Mouse (Mus musculus) CD4-positive, CD25-positive, alpha-beta regulatory T cell, adult 2 months (primary cell): ENCODE measurements around the gene Spsb4.

ENCODE experiments used
- DNase-seq: peaks from one replicate; pipeline ENCODE4 v3.0.0-alpha.2; 2012; ENCODE audit warnings: low read depth, low spot score

Spsb4 gene

GRCm38 (mm10) chr9:97017121-97017810 is 1.4 kb downstream of the Spsb4 start:
- no peak for DNase-seq

GRCm38 (mm10) chr9:97015751-97016150 is 2.9 kb downstream of the Spsb4 start:
- DNase-seq: no peak

- no peak for DNase-seq
Observed at GRCm38 (mm10) chr9:97013698-97014097, 4.9 kb downstream of the Spsb4 start.

- DNase-seq: no peak
Observed at GRCm38 (mm10) chr9:97013153-97013552, 5.5 kb downstream of the Spsb4 start.

GRCm38 (mm10) chr9:97011454-97012195 is 7.0 kb downstream of the Spsb4 start:
- no peak for DNase-seq

- no peak for DNase-seq
Observed at GRCm38 (mm10) chr9:97010447-97010846, 8.2 kb downstream of the Spsb4 start.

- DNase-seq: no peak
Observed at GRCm38 (mm10) chr9:97004726-97005125, 13.9 kb downstream of the Spsb4 start.

DNA sequence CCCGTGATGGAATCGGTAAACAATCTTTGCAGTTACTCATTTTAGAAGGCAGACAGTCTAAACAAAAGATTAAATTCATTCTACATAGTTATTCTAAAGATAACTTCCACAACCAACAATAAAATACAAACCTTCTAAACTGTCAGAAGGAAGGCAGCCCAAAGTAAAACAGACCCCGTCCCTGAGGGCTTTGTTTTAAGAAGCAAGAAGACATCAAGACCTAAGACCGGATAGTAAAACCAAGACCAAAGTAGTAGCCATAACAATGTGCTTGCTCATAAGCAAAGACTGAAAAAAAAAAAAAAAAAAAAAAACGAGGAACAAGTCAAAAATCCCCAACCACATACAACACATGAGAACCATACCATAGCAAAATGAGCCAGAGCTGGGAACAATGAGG is 15.5 kb downstream of the Spsb4 start:
- no peak for DNase-seq

DNA sequence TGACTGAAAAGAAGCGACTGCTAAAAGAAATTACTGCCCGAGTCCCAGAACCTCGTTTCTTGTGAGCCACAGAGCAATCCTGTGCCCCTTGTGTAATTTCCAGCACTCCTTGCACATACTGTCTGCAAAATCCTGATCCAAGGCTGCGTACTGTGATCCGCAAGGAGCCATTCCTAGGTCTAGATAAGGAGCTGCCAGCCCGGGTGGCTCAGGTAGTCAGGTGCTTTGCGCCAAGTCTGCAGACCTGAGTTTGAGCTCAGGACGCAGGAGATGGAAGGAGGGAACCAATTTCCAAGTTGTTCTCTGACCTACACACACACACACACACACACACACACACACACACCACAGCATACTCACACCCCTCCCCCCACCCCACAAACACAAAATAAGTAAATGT is 16.0 kb downstream of the Spsb4 start:
- DNase-seq: no peak

DNA sequence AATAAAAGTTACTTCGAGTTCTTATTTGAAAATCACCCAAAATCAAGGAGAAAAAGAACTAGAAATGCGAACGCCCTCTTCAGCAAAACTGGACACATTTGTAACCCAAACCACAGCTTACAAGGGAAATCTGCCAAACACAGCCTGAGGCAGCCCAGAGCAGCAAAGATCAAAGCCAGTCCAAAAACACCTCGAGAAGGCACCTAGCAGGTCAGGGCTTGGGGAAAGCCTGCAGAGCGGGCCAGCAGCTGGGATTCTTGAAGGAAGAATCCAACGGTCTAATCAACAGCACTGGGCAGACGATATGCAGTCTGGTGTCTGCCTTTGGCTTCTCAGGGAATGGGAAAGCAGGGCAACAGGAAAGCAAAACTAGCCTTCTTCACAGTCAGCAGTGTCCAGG is 16.6 kb downstream of the Spsb4 start:
- DNase-seq: no peak

DNA sequence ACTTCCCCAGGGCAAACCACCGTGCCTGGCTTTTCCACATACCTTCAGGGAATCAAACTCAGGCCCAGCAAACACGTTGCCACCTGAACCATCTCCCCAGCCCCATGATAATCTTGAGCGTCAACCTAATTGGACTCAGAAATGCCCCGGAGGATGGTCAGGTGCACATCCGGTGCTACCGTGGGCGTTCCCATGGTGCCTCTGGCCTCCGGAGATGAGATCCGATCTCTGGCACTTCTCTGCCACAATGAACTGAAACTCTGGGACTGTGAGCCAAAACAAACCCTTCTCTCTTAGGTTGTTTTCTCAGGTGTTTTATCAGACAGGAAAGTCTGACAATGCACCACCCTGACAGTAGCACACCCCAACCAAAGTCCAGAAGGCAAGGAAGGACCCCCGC is 17.2 kb downstream of the Spsb4 start:
- no peak for DNase-seq

GRCm38 (mm10) chr9:96995717-96996116 is 22.9 kb downstream of the Spsb4 start:
- no peak for DNase-seq

DNA sequence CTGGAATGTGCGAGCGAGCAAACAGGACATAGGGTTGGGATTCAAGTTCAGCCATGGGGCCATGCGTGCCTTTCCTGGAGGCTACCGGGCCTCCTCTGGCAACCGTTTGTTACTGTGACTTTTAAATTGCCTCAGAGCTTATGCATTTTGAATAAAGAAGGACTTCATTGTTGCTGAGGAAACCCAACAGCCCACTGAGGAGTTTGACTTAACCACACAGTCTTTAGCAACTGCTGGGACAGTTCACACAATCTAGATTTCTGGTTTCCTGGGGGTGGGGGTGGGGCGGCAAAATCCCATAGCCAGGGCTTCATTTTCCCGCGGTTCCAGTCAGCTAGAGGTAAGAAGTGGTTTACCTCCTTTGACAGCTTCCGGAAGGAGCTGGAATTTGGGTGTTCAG is 23.9 kb downstream of the Spsb4 start:
- DNase-seq: no peak

GRCm38 (mm10) chr9:96991118-96991517 is 27.5 kb downstream of the Spsb4 start:
- DNase-seq: no peak

- no peak for DNase-seq
Observed at GRCm38 (mm10) chr9:96989389-96989990, 29.2 kb downstream of the Spsb4 start.

DNA sequence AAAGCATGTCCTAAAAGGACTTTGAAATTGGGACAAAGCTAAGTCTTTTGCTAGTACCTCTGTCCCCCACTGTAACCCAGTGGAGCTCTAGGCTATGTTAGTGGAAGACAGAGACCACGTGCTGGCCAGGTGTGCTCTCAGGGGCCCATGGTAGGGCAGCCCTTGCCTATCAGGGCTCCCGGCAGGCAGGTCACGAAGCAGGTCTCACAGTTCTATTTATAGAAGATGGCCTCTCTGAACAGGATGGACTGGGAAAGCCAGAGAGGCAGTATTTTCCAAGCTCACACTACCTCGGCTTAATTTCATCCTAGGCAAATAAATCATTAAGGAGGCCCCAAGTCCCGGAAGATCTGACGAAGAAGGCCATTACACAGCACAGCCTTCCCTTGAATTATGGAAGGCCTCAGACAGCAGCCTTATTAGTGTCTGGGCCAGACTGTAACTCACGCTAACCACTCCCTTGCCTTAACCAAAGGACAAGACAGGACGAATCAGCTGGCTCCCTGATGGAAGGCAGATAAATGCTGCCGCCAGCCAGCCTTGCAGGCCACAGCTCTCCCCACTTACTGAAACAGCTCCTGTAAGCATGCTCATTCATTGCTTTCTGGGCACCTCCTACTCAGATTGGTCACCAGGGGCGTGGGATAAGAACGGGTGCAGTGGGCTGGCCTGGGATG is 31.7 kb downstream of the Spsb4 start:
- DNase-seq: no peak

DNA sequence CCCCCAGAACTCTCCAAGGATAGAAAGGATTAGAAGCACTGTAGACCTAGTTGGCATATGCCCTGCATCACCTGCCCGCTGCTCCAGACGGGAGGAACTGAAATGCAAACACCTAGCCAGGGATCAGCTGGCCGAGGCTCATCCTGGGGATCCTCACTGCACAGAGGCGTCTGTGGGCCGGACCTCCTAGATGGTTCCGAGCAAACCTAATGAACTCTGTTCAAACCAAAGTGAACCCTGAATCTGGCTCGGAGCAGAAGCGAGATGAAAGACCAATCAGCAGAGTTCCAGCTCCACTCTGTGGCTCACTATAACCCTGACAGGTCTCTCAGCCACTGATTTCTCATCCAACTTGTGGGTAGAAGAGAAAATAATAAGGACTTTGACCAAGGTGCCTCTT is 34.6 kb downstream of the Spsb4 start:
- no peak for DNase-seq

- no peak for DNase-seq
Observed at GRCm38 (mm10) chr9:96982940-96983339, 35.7 kb downstream of the Spsb4 start.

DNA sequence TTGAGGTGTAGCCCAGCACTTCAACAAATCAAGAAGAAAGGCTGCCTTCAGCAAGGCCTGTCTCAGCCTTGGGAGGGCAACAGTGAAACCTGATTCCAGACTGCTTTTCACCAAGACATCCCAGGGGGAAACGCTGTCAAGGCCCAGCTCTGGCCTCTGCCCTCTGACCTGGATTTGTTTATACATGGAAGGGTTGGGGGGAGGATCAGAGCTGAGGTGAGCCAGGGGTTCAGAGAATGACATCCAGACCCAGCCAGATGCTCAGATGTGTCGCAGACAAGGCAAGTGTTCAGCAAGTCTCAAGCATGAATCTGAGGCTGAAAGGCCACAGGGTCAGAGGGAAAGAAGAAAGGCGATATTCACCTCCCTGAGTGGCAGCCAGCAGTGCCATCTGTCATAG is 36.3 kb downstream of the Spsb4 start:
- DNase-seq: no peak

GRCm38 (mm10) chr9:96981836-96982235 is 36.8 kb downstream of the Spsb4 start:
- no peak for DNase-seq

DNA sequence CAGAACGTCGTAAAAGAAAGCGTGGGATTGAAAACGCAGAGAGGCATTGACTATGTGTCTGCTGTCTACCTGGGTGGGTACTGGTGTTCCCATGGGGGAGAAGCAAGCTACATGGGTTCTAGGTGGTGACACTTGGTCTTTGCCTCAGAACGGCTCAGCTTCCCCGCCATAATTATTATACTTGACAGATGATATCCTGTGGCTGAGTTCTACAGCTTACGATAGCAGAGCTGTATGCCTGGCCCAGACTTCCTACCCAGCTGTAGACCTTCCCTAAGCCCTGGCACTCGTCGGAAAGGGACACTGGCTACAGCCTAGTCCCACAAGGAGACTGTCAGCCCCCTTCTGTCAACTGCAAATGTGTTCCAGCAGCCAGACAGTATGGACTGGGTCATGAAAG is 37.5 kb downstream of the Spsb4 start:
- no peak for DNase-seq
